Mouse (Mus musculus) neutrophil, adult 5-6 weeks (primary cell): ENCODE data around the gene Gm28845. TPM values are rescaled to one million over a fixed set of nuclear protein-coding genes. Genes with fewer than 3 reads are reported as not detected.
"Not testable (repeated sequence)": the region's sequence is repeated elsewhere in the genome, so short reads cannot be mapped to it uniquely, and the experiment has no call there.

ENCODE experiments used
- ATAC-seq: fragments of 151-379, 151-347 bp; 2 replicates; pipeline ENCODE4 v1.8.0; 2017; ENCODE audit warnings: mild to moderate bottlenecking, moderate TSS enrichment; ENCODE audit not compliant: insufficient number of reproducible peaks, poor library complexity, low FRiP score, severe bottlenecking; ENCODE audit errors: extremely low read depth
- total RNA-seq: library from RNA; stranded (forward); fragments of 200-1000 nt; gene quantifications from 2 replicates; pipeline ENCODE4 v1.2.3, GENCODE M21; 2017

Gene Gm28845
- total RNA-seq, 1 experiment from 2014 or later, result not detected

- ATAC-seq, result no peak
Observed at GRCm38 (mm10) chr1:65109756-65110435, 9.5 kb downstream of the Gm28845 start.

- no peak for ATAC-seq
Observed at GRCm38 (mm10) chr1:65109196-65109595, 10.2 kb downstream of the Gm28845 start.

- no peak for ATAC-seq
Observed at GRCm38 (mm10) chr1:65107654-65108279, 11.6 kb downstream of the Gm28845 start.

GRCm38 (mm10) chr1:65103273-65103672 is 16.1 kb downstream of the Gm28845 start, which contains the start of gene Cryga:
Gene Cryga, minus strand, starts transcription at chr1:65103373.
- no peak for ATAC-seq

GRCm38 (mm10) chr1:65096953-65097352 is 22.4 kb downstream of the Gm28845 start:
- no peak for ATAC-seq

GRCm38 (mm10) chr1:65091566-65091965 is 27.8 kb downstream of the Gm28845 start:
- no peak for ATAC-seq

GRCm38 (mm10) chr1:65090370-65090769 is 29.0 kb downstream of the Gm28845 start:
- ATAC-seq, result peak; percentile 96

- peak; percentile 50 for ATAC-seq
Observed at GRCm38 (mm10) chr1:65088567-65089356, 30.6 kb downstream of the Gm28845 start.

GRCm38 (mm10) chr1:65082188-65082587 is 37.2 kb downstream of the Gm28845 start, which contains the start of gene Crygb:
Gene Crygb, minus strand, starts transcription at chr1:65082288.
- ATAC-seq, result no peak

- ATAC-seq, result no peak
Observed at GRCm38 (mm10) chr1:65075607-65076006, 43.8 kb downstream of the Gm28845 start.

- ATAC-seq, result no peak
Observed at GRCm38 (mm10) chr1:65073589-65073988, 45.8 kb downstream of the Gm28845 start, which contains the start of gene Crygc. Gene Crygc, minus strand, starts transcription at chr1:65073689.

- ATAC-seq, result no peak
Observed at GRCm38 (mm10) chr1:65067842-65068241, 51.5 kb downstream of the Gm28845 start.

GRCm38 (mm10) chr1:65064201-65064600 is 55.2 kb downstream of the Gm28845 start:
- no peak for ATAC-seq

GRCm38 (mm10) chr1:65063352-65063751 is 56.0 kb downstream of the Gm28845 start, which contains the start of gene Crygd:
Gene Crygd, minus strand, starts transcription at chr1:65063452.
- ATAC-seq, result no peak

GRCm38 (mm10) chr1:65052140-65052539 is 67.2 kb downstream of the Gm28845 start:
- ATAC-seq, result no peak

GRCm38 (mm10) chr1:65051696-65052095 is 67.7 kb downstream of the Gm28845 start:
- no peak for ATAC-seq

- ATAC-seq, result not testable (repeated sequence)
Observed at GRCm38 (mm10) chr1:65050952-65051351, 68.4 kb downstream of the Gm28845 start, which contains the start of gene Cryge. Gene Cryge, minus strand, starts transcription at chr1:65051149.
